In the genomic region with DNA sequence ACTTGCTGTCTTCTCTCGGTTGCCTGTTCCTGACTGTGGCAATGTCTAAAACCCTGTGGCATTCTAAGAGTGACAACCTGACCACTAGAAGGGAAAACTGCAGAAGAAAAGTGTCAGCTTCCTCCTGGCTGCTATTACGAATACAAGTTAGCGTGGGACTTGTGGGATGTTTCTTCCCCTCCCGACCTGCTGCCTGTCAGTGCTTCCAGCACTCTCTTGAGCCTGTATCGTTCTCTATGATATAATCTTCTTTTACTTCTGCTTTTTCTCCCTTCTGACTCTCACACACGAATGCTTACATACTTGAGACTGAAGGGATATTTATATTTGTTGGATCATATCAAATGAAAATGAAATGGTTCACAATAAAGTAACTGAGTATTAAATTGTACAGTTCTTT, we compare ENCODE assay signal across 19 mouse cellular contexts. TPM values are rescaled to one million over a fixed set of nuclear protein-coding genes. Genes with fewer than 3 reads are reported as not detected.
"Had no signal": no experiment of that assay in that cellular context is flagged by ENCODE, and none has a peak within 500 bp of the region (broad histone marks: within the 10 kb centered on the region; RNA-seq: fewer than 3 reads in every experiment).

No protein-coding gene starts in this region.

- DNase-seq: kidney, adult 8-10 months; kidney, postnatal 36 days; left cerebral cortex, postnatal 4 days; lung, adult 2 months; lung, postnatal 36 days; retina, postnatal 1 day; right cerebral cortex, postnatal 4 days; spleen, adult 18-20 months; thymus, adult 2 months; thymus, postnatal 25 days had no signal

- H3K4me1 ChIP-seq: limb, embryonic 13.5 days; liver, embryonic 15.5 days; megakaryocyte, embryonic 14.5 days; midbrain, embryonic 15.5 days; neural tube, embryonic 13.5 days; stomach, embryonic 15.5 days had no signal

- H3K9me3 ChIP-seq: limb, embryonic 13.5 days; liver, embryonic 15.5 days; midbrain, embryonic 15.5 days; neural tube, embryonic 13.5 days; stomach, embryonic 15.5 days had no signal

- ATAC-seq: lung, postnatal 0 days; midbrain, embryonic 15.5 days had no signal

- H3K36me3 ChIP-seq: limb, embryonic 13.5 days; liver, embryonic 15.5 days; midbrain, embryonic 15.5 days; stomach, embryonic 15.5 days had no signal

- H3K27ac ChIP-seq: layer of hippocampus, adult 2 months; limb, embryonic 13.5 days; liver, embryonic 15.5 days; midbrain, embryonic 15.5 days; neural tube, embryonic 13.5 days; stomach, embryonic 15.5 days had no signal

- H3K9ac ChIP-seq: limb, embryonic 13.5 days; liver, embryonic 15.5 days; midbrain, embryonic 15.5 days; neural tube, embryonic 13.5 days; stomach, embryonic 15.5 days had no signal

- H3K27me3 ChIP-seq: limb, embryonic 13.5 days; liver, embryonic 15.5 days; megakaryocyte, embryonic 14.5 days; midbrain, embryonic 15.5 days; neural tube, embryonic 13.5 days; stomach, embryonic 15.5 days had no signal

- H3K4me3 ChIP-seq: layer of hippocampus, adult 2 months; limb, embryonic 13.5 days; liver, embryonic 15.5 days; megakaryocyte, embryonic 14.5 days; midbrain, embryonic 15.5 days; neural tube, embryonic 13.5 days; stomach, embryonic 15.5 days had no signal

RNA-seq across cellular contexts. Expression of gene Tctex1d1, which starts 34.1 kb away (rescaled TPM):
- polyA plus RNA-seq: lung, adult 2 months; midbrain, embryonic 11.5 days had no signal
